Mouse (Mus musculus) testis, adult 2 months (tissue): ENCODE measurements around the gene Il18rap.

Experiments
- CTCF ChIP-seq: fragments of 200-500 bp; IDR thresholded peaks from 2 replicates; pipeline ENCODE4 v1.5.1; 2012; ENCODE audit warnings: low read depth, mild to moderate bottlenecking, inconsistent platforms, low read length, moderate library complexity; ENCODE audit not compliant: control insufficient read depth, insufficient read depth, insufficient replicate concordance
- POLR2A ChIP-seq: fragments of 200-500 bp; IDR thresholded peaks from 2 replicates; pipeline ENCODE4 v1.6.1; 2012; ENCODE audit warnings: low read depth, mild to moderate bottlenecking, inconsistent platforms, low read length, moderate library complexity; ENCODE audit not compliant: control insufficient read depth

- TF ChIP-seq POLR2A = no peak
- no peak for TF ChIP-seq CTCF
These were observed 22.4 kb downstream of the Il18rap start for GRCm38 (mm10) chr1:40537577-40537976.
